In the genomic region with DNA sequence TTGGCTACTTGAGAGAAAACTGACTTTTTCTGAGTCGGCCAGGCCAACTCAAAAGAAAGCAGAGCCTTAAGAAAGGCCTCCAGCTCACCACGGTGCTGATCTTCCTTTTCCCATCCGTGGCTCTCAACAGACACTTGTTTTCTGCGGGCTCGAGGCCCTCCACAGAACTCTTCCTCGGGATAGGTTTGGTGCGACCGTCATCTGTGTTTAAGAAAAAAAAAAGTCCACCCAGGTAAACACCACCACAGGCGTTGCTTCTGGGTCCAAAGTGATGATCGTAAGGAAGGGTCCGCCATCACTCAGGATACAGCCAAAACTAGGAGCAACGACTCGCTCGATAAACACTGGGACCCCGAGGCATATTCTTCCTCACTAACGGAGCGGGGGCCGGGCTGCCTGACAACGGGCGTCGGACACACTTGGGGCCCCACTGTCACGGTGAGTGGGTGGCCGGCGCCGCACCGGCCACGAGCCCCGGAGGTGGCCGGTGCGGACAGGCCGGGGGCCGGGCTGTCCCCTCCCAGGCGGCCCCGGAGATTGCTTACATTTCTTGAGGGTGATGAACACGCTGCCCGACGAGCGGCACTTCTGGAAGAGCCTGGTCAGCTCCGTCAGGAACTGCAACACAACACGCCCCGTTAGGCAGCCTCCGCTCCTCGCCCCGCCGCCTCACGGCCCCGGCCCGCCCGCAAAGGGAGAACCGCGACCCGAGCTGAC, we compare ENCODE assay signal across 8 mouse cellular contexts. TPM values are rescaled to one million over a fixed set of nuclear protein-coding genes. Genes with fewer than 3 reads are reported as not detected.
DNase-seq lines count a peak whose midpoint lies in the region; ATAC-seq and TF ChIP-seq lines count a peak whose summit lies in the region.

No protein-coding gene starts in this region.

- H3K27ac ChIP-seq in heart, postnatal 0 days (ENCODE audit: low read depth), result peak overlapping the region; percentile 90
- H3K27ac ChIP-seq in ES-E14 (ENCODE audit: insufficient read depth, low read depth, low read length, poor library complexity, severe bottlenecking), result no peak overlapping the region
- H3K27ac ChIP-seq in forebrain, embryonic 12.5 days, result peak overlapping the region; percentile 78
- H3K27ac ChIP-seq in liver, embryonic 16.5 days (ENCODE audit: low read length), result peak overlapping the region; percentile 93

- TF ChIP-seq EP300 in heart, postnatal 0 days (IDR thresholded peaks at IDR 0.05; ENCODE audit: low read depth), result no peak

- ATAC-seq in heart, postnatal 0 days (ENCODE audit: insufficient read depth, low read depth), result no peak; the same call in 1 of the 2 replicates
- no peak; the same call in 1 of the 2 replicates for ATAC-seq in forebrain, embryonic 12.5 days (ENCODE audit: low FRiP score)
- peak; percentile 37 for ATAC-seq in liver, embryonic 16.5 days (ENCODE audit: low read depth)

- H3K36me3 ChIP-seq in heart, postnatal 0 days (replicated peaks; ENCODE audit: control insufficient read depth, insufficient read depth, low read length), result peaks cover 37% of the 10 kb centered on the region
- peaks cover 15% of the 10 kb centered on the region for H3K36me3 ChIP-seq in ES-E14 (ENCODE audit: control insufficient read depth, insufficient read depth, low read length, poor library complexity, severe bottlenecking)
- peaks cover 32% of the 10 kb centered on the region for H3K36me3 ChIP-seq in forebrain, embryonic 12.5 days (replicated peaks)
- peaks cover 25% of the 10 kb centered on the region for H3K36me3 ChIP-seq in liver, embryonic 16.5 days (ENCODE audit: control insufficient read depth, insufficient read depth)

- H3K9ac ChIP-seq in heart, postnatal 0 days (replicated peaks; ENCODE audit: low read depth, low read length), result peak overlapping the region; percentile 88
- H3K9ac ChIP-seq in ES-E14 (ENCODE audit: insufficient read depth, low read depth, low read length, poor library complexity, severe bottlenecking), result peak overlapping the region; percentile 91
- H3K9ac ChIP-seq in forebrain, embryonic 12.5 days, result peak overlapping the region; percentile 91
- peak overlapping the region; percentile 97 for H3K9ac ChIP-seq in liver, embryonic 16.5 days (ENCODE audit: low read depth, low read length)

- H3K9me3 ChIP-seq in heart, postnatal 0 days (replicated peaks; ENCODE audit: control insufficient read depth, low read length), result no peaks in the 10 kb centered on the region
- H3K9me3 ChIP-seq in ES-E14 (ENCODE audit: control insufficient read depth, insufficient read depth, low read depth, low read length), result no peaks in the 10 kb centered on the region
- no peaks in the 10 kb centered on the region for H3K9me3 ChIP-seq in forebrain, embryonic 12.5 days
- no peaks in the 10 kb centered on the region for H3K9me3 ChIP-seq in liver, embryonic 16.5 days (replicated peaks; ENCODE audit: control insufficient read depth, low read length)

- in situ Hi-C loops in ES-E14 (cut with MboI; ENCODE audit: low sequenced_read_pairs in 2 of 2, unreplicated experiment in 2 of 2), result loop anchor here in 1 of 2 experiments (25.0 kb wide), 1 partner anchor 408 kb away; no protein-coding TSS in a partner anchor

- H3K4me2 ChIP-seq in heart, postnatal 0 days (ENCODE audit: low read depth, low read length), result peak overlapping the region; percentile 99
- peak overlapping the region; percentile 90 for H3K4me2 ChIP-seq in forebrain, embryonic 12.5 days
- peak overlapping the region; percentile 89 for H3K4me2 ChIP-seq in liver, embryonic 16.5 days (ENCODE audit: low read depth, low read length)

- no peaks in the 10 kb centered on the region for H3K27me3 ChIP-seq in heart, postnatal 0 days (ENCODE audit: control insufficient read depth, insufficient read depth, low read length)
- peaks cover 3% of the 10 kb centered on the region; the same call in 1 of the 2 replicates for H3K27me3 ChIP-seq in forebrain, embryonic 12.5 days
- no peaks in the 10 kb centered on the region for H3K27me3 ChIP-seq in liver, embryonic 16.5 days (ENCODE audit: control insufficient read depth, insufficient read depth, low read depth, low read length)

- H3K4me1 ChIP-seq in heart, postnatal 0 days (ENCODE audit: control insufficient read depth, insufficient read depth), result peaks cover 8% of the 10 kb centered on the region; the same call in 1 of the 2 replicates
- H3K4me1 ChIP-seq in ES-E14 (ENCODE audit: control insufficient read depth in 2 of 2, insufficient read depth in 2 of 2, low read length in 2 of 2, poor library complexity in 1 of 2), result peaks cover 5% of the 10 kb centered on the region in 2 experiments; a peak in 3 of 4 replicates
- H3K4me1 ChIP-seq in forebrain, embryonic 12.5 days, result peaks cover 15% of the 10 kb centered on the region
- H3K4me1 ChIP-seq in liver, embryonic 16.5 days (ENCODE audit: control insufficient read depth, low read depth, low read length), result peaks cover 23% of the 10 kb centered on the region

- peak overlapping the region; percentile 95 for H3K4me3 ChIP-seq in heart, postnatal 0 days (ENCODE audit: low read depth, low read length)
- H3K4me3 ChIP-seq in ES-E14 (ENCODE audit: insufficient read depth in 1 of 2, low read depth in 1 of 2, low read length in 2 of 2, poor library complexity in 1 of 2, severe bottlenecking in 1 of 2), result peak overlapping the region; percentile 95 to 97
- H3K4me3 ChIP-seq in forebrain, embryonic 12.5 days (replicated peaks), result peak overlapping the region; percentile 93
- H3K4me3 ChIP-seq in liver, embryonic 16.5 days (ENCODE audit: low read depth, low read length), result peak overlapping the region; percentile 96

- DNase-seq in heart, postnatal 0 days (ENCODE audit: low spot score), result no peak
- DNase-seq in heart, adult 8-10 months (ENCODE audit: low spot score), result no peak
- DNase-seq in ES-E14 (ENCODE audit: low read depth, low spot score), result no peak
- DNase-seq in retina, embryonic 14.5 days (ENCODE audit: low spot score), result no peak
- no peak for DNase-seq in gastrocnemius, postnatal 25 days
- no peak for DNase-seq in testis, postnatal 10 days (ENCODE audit: low spot score)

- no peak for TF ChIP-seq CTCF in heart, postnatal 0 days (IDR thresholded peaks at IDR 0.05; ENCODE audit: low read depth)

- WGBS in heart, postnatal 0 days, result 1% methylated on average over 45 of the region's 52 CpGs
- 2% methylated on average over 52 of the region's 52 CpGs for WGBS in forebrain, embryonic 12.5 days
- 1% methylated on average over 52 of the region's 52 CpGs for WGBS in liver, embryonic 16.5 days (ENCODE audit: insufficient replicate concordance)

TF ChIP-seq in ES-E14, 5 proteins besides CTCF, POLR2A, EP300 and RAD21:
- TF ChIP-seq MAFK (IDR thresholded peaks at IDR 0.05; ENCODE audit: insufficient read depth, low read depth, low read length) (no peak), CHD2 (IDR thresholded peaks at IDR 0.05; ENCODE audit: low read depth, low read length) (no peak), ZC3H11A (IDR thresholded peaks at IDR 0.05; ENCODE audit: borderline replicate concordance, low read depth, low read length) (no peak), ZNF384 (IDR thresholded peaks at IDR 0.05; ENCODE audit: low read depth, low read length) (no peak), HCFC1 (IDR thresholded peaks at IDR 0.05; ENCODE audit: borderline replicate concordance, insufficient read depth, low read length) (no peak)

RNA-seq across cellular contexts. Expression of gene Srp14, which starts 0.5 kb away (rescaled TPM):
- total RNA-seq in heart, postnatal 0 days (2014; rRNA removed; ENCODE audit: low replicate concordance), result 123 and 141 TPM in 2 replicates
- 210 and 219 TPM in 2 replicates for polyA plus RNA-seq in heart, postnatal 0 days (2015; fragmentation: Nextera tagmentation; extraction: Ambion mirVana)
- total RNA-seq in heart, adult 8-10 months (2022), result 100 to 1,000 TPM; 124 to 135 (median 133) TPM
- total RNA-seq in ES-E14 (2012; rRNA removed), result 132 and 191 TPM in 2 replicates
- 252 and 263 TPM in 2 replicates for polyA plus RNA-seq in forebrain, embryonic 12.5 days (2016; fragmentation: Nextera tagmentation; extraction: Ambion mirVana)
- 85.3 and 92.3 TPM in 2 replicates for polyA plus RNA-seq in liver, embryonic 16.5 days (2015; fragmentation: Nextera tagmentation; extraction: Ambion mirVana)
- 100 to 1,000 TPM; 129 to 134 TPM for total RNA-seq in gastrocnemius, postnatal 25 days (2021)
